Mouse (Mus musculus) stomach, postnatal 0 days (tissue): ENCODE data around the gene Ms4a15.

Source experiments
- CTCF ChIP-seq: IDR thresholded peaks from 2 replicates; pipeline ENCODE4 v1.5.1; 2016; ENCODE audit warnings: antibody characterized with exemption, low read depth, mild to moderate bottlenecking, moderate library complexity
- EP300 ChIP-seq: optimal IDR thresholded peaks from 2 replicates; pipeline ENCODE3; 2016; ENCODE audit warnings: antibody characterized with exemption

DNA sequence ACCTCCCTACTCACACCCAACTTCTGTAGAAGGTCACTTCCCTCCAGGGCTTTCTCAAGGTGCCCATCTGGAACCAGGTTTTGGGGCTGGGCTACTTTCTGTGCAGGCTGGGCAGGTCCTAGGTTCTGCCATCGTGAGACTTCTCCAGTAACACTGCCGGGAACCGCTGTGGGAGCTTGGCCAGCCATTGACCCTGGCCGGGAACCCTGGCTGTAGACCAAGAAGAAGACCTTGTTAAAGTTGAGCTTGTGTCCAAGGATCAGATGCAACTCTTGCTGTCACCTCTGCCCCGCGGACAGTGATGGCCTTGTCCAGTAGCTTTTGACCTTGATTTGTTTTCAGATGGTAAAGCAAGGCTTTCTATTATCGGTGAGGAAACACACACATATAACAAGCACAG lies 24.5 kb downstream of the Ms4a15 start:
- TF ChIP-seq CTCF (no peak), EP300 (no peak)
